Mouse (Mus musculus): Measurements from ENCODE around the gene Pias4. TPM values are rescaled to one million over a fixed set of nuclear protein-coding genes. Genes with fewer than 3 reads are reported as not detected.

The Pias4 gene
- polyA plus RNA-seq, 1 experiment from 2014 or later, result 52.7 TPM

GRCm38 (mm10) chr10:81139529-81139846, 28.2 kb downstream of the Pias4 start:
- peak overlapping the region; percentile 34; the same call in 1 of the 2 replicates for H3K9ac ChIP-seq (ENCODE audit: low read depth, low read length)
- peaks cover 15% of the 10 kb centered on the region for H3K27me3 ChIP-seq (ENCODE audit: control insufficient read depth, insufficient read depth, low read length)
- H3K4me2 ChIP-seq (replicated peaks; ENCODE audit: low read depth, low read length), result peak overlapping the region; percentile 91; the same call in 1 of the 2 replicates
- 0 out of 2 replicates have a peak overlapping the region, but pooled peaks have one; percentile 61 for H3K4me3 ChIP-seq (ENCODE audit: low read depth, low read length)
- H3K4me1 ChIP-seq (replicated peaks; ENCODE audit: control insufficient read depth, insufficient read depth, low read length), result peaks cover 20% of the 10 kb centered on the region
- 78% methylated on average over 4 of the region's 4 CpGs for WGBS
- no peaks in the 10 kb centered on the region for H3K9me3 ChIP-seq (ENCODE audit: control insufficient read depth, low read length)
- ATAC-seq (ENCODE audit: low FRiP score) (no peak), DNase-seq (ENCODE audit: low spot score) (no peak)
- H3K36me3 ChIP-seq (ENCODE audit: control insufficient read depth, insufficient read depth, low read length), result peaks cover 6% of the 10 kb centered on the region
- no peak overlapping the region for H3K27ac ChIP-seq (ENCODE audit: low read depth, low read length)

- Histone ChIP-seq H3K4me1 (replicated peaks; ENCODE audit: control insufficient read depth, insufficient read depth, low read length) (peaks cover 20% of the 10 kb centered on the region), H3K4me3 (ENCODE audit: low read depth, low read length) (peak overlapping the region; percentile 61), H3K9ac (ENCODE audit: low read depth, low read length) (peak overlapping the region; percentile 84), H3K27me3 (ENCODE audit: control insufficient read depth, insufficient read depth, low read length) (peaks cover 20% of the 10 kb centered on the region), H3K4me2 (replicated peaks; ENCODE audit: low read depth, low read length) (peak overlapping the region; percentile 91), H3K36me3 (ENCODE audit: control insufficient read depth, insufficient read depth, low read length) (peaks cover 2% of the 10 kb centered on the region; the same call in 1 of the 2 replicates), H3K27ac (ENCODE audit: low read depth, low read length) (peak overlapping the region; percentile 66), H3K9me3 (ENCODE audit: control insufficient read depth, low read length) (no peaks in the 10 kb centered on the region)
- 61% methylated on average over 11 of the region's 11 CpGs for WGBS
- ATAC-seq (ENCODE audit: low FRiP score) (no peak), DNase-seq (ENCODE audit: low spot score) (no peak)
These were observed 28.7 kb downstream of the Pias4 start for GRCm38 (mm10) chr10:81138821-81139528.

GRCm38 (mm10) chr10:81138131-81138782, 29.5 kb downstream of the Pias4 start:
- DNase-seq (ENCODE audit: low spot score) (peak; percentile 50), ATAC-seq (ENCODE audit: low FRiP score) (0 out of 2 replicates have a peak, but pooled peaks have one; percentile 1)
- Histone ChIP-seq H3K4me2 (replicated peaks; ENCODE audit: low read depth, low read length) (peak overlapping the region; percentile 91), H3K9me3 (ENCODE audit: control insufficient read depth, low read length) (no peaks in the 10 kb centered on the region), H3K9ac (ENCODE audit: low read depth, low read length) (peak overlapping the region; percentile 84), H3K4me3 (ENCODE audit: low read depth, low read length) (peak overlapping the region; percentile 61), H3K27me3 (ENCODE audit: control insufficient read depth, insufficient read depth, low read length) (peaks cover 23% of the 10 kb centered on the region), H3K4me1 (replicated peaks; ENCODE audit: control insufficient read depth, insufficient read depth, low read length) (peaks cover 20% of the 10 kb centered on the region), H3K27ac (ENCODE audit: low read depth, low read length) (peak overlapping the region; percentile 66), H3K36me3 (ENCODE audit: control insufficient read depth, insufficient read depth, low read length) (no peaks in the 10 kb centered on the region)
- 2% methylated on average over 24 of the region's 24 CpGs for WGBS

- Histone ChIP-seq H3K27me3 (ENCODE audit: control insufficient read depth, insufficient read depth, low read length) (peaks cover 28% of the 10 kb centered on the region), H3K9me3 (ENCODE audit: control insufficient read depth, low read length) (no peaks in the 10 kb centered on the region), H3K9ac (ENCODE audit: low read depth, low read length) (peak overlapping the region; percentile 84), H3K27ac (ENCODE audit: low read depth, low read length) (peak overlapping the region; percentile 90), H3K4me2 (replicated peaks; ENCODE audit: low read depth, low read length) (peak overlapping the region; percentile 91), H3K4me1 (replicated peaks; ENCODE audit: control insufficient read depth, insufficient read depth, low read length) (peaks cover 20% of the 10 kb centered on the region), H3K36me3 (ENCODE audit: control insufficient read depth, insufficient read depth, low read length) (no peaks in the 10 kb centered on the region), H3K4me3 (ENCODE audit: low read depth, low read length) (peak overlapping the region; percentile 61)
- WGBS, result under 1% methylated on average over 64 of the region's 89 CpGs
- DNase-seq (ENCODE audit: low spot score), result peak; percentile 98
- peak; percentile 89 for ATAC-seq (ENCODE audit: low FRiP score)
These were observed 30.2 kb downstream of the Pias4 start for GRCm38 (mm10) chr10:81137252-81138130.

- peak; percentile 86 for DNase-seq (ENCODE audit: low spot score)
- Histone ChIP-seq H3K9me3 (ENCODE audit: control insufficient read depth, low read length) (no peaks in the 10 kb centered on the region), H3K9ac (ENCODE audit: low read depth, low read length) (peak overlapping the region; percentile 73), H3K27me3 (ENCODE audit: control insufficient read depth, insufficient read depth, low read length) (peaks cover 28% of the 10 kb centered on the region), H3K27ac (ENCODE audit: low read depth, low read length) (peak overlapping the region; percentile 90), H3K4me3 (ENCODE audit: low read depth, low read length) (peak overlapping the region; percentile 56), H3K36me3 (ENCODE audit: control insufficient read depth, insufficient read depth, low read length) (no peaks in the 10 kb centered on the region), H3K4me2 (replicated peaks; ENCODE audit: low read depth, low read length) (peak overlapping the region; percentile 96), H3K4me1 (replicated peaks; ENCODE audit: control insufficient read depth, insufficient read depth, low read length) (peaks cover 20% of the 10 kb centered on the region)
- peak; percentile 63 for ATAC-seq (ENCODE audit: low FRiP score)
- WGBS, result under 1% methylated on average over 30 of the region's 50 CpGs
These were observed 31.0 kb downstream of the Pias4 start for GRCm38 (mm10) chr10:81136706-81137231.

- peak; percentile 76 for DNase-seq (ENCODE audit: low spot score)
- peaks cover 20% of the 10 kb centered on the region for H3K4me1 ChIP-seq (replicated peaks; ENCODE audit: control insufficient read depth, insufficient read depth, low read length)
- peaks cover 28% of the 10 kb centered on the region for H3K27me3 ChIP-seq (ENCODE audit: control insufficient read depth, insufficient read depth, low read length)
- H3K4me3 ChIP-seq (ENCODE audit: low read depth, low read length), result peak overlapping the region; percentile 56
- 0 out of 2 replicates have a peak, but pooled peaks have one; percentile 12 for ATAC-seq (ENCODE audit: low FRiP score)
- under 1% methylated on average over 57 of the region's 86 CpGs for WGBS
- peak overlapping the region; percentile 73 for H3K9ac ChIP-seq (ENCODE audit: low read depth, low read length)
- no peaks in the 10 kb centered on the region for H3K36me3 ChIP-seq (ENCODE audit: control insufficient read depth, insufficient read depth, low read length)
- peak overlapping the region; percentile 96 for H3K4me2 ChIP-seq (replicated peaks; ENCODE audit: low read depth, low read length)
- H3K9me3 ChIP-seq (ENCODE audit: control insufficient read depth, low read length), result no peaks in the 10 kb centered on the region
- peak overlapping the region; percentile 90 for H3K27ac ChIP-seq (ENCODE audit: low read depth, low read length)
These were observed 31.7 kb downstream of the Pias4 start for GRCm38 (mm10) chr10:81135831-81136705.

GRCm38 (mm10) chr10:81134966-81135681, 32.6 kb downstream of the Pias4 start, which contains the start of gene Zbtb7a:
Gene Zbtb7a (plus strand): TSS chr10:81135220.
- Histone ChIP-seq H3K4me2 (replicated peaks; ENCODE audit: low read depth, low read length) (peak within 1 kb of the TSS; percentile 96), H3K9me3 (ENCODE audit: control insufficient read depth, low read length) (no peaks in the 10 kb centered on the region), H3K4me3 (ENCODE audit: low read depth, low read length) (peak within 1 kb of the TSS; percentile 56), H3K9ac (ENCODE audit: low read depth, low read length) (peak within 1 kb of the TSS; percentile 73), H3K27ac (ENCODE audit: low read depth, low read length) (peak within 1 kb of the TSS; percentile 90), H3K4me1 (replicated peaks; ENCODE audit: control insufficient read depth, insufficient read depth, low read length) (peaks cover 13% of the 10 kb centered on the region), H3K36me3 (ENCODE audit: control insufficient read depth, insufficient read depth, low read length) (no peaks in the 10 kb centered on the region), H3K27me3 (ENCODE audit: control insufficient read depth, insufficient read depth, low read length) (peaks cover 31% of the 10 kb centered on the region)
- DNase-seq (ENCODE audit: low spot score), result peak; percentile 56
- WGBS, result under 1% methylated on average over 40 of the region's 41 CpGs
- no peak for ATAC-seq (ENCODE audit: low FRiP score)

All from hindbrain, embryonic 11.5 days (tissue).